Mouse (Mus musculus) frontal cortex, postnatal 25 days (tissue): Measurements from ENCODE around the gene Plxna4.

Source experiments
- DNase-seq, 2 experiments: peaks; one replicate each; pipeline ENCODE4 v3.0.0; 2022; ENCODE audit warnings: low spot score in 2 of 2

Gene Plxna4

DNA sequence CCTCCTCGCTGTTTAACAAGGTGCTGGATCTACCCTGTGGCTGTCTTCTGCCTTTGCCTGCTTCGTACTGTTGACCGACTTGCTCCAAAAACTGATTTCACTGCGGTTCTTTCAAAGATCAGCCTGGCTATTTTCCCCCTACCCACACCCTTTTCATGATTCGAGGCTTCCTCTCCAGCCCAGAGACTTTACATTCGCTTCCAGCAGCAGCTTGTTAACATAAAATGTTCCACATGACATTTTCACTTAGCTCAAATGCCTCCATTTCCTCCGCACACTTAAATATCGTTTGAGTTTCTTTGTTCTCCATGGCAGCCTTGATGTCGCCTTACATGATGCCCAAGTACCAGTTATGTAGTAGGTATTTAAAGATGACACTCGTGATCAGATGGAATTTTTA, 336.3 kb downstream of the Plxna4 start:
- no peak for DNase-seq

DNA sequence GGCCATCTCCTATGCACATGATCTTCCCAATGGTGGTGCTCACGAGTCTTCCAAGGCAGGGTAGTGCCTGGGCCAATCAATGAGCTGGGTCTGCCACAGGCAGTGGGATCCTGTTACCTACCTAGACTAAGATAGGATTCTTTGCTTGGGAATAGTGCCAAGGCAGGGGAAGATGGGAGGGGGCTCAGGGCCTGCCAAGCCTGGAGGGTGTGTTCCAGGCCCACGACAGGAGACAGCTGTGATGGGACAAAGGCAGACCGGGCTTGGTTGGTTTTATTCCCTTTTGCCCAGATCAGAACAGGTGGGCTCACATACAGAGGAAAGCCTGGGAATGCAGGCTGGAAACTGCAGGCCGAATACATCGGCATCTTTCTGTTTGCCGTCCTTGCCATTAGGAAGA, 342.0 kb downstream of the Plxna4 start:
- DNase-seq: no peak

DNA sequence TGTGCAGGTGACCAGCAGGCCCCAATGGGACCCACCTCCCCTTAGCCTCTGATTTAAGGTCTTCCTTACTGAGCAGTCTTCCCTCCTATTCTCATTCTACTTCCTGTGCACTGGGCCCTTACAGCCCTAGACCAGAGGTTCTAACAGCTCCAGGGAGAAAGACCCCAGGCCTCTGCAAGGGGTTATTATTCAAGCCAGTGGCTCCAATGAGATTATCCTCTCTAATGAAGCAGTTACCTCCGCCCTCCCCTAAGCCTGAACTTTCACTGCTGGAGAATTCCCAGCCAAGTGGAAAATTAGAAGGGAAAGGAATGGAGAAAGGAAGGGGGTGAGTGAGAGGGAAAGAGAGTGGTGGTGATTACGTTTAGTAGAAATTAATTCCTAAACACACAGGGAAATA, 345.0 kb downstream of the Plxna4 start:
- no peak for DNase-seq

DNA sequence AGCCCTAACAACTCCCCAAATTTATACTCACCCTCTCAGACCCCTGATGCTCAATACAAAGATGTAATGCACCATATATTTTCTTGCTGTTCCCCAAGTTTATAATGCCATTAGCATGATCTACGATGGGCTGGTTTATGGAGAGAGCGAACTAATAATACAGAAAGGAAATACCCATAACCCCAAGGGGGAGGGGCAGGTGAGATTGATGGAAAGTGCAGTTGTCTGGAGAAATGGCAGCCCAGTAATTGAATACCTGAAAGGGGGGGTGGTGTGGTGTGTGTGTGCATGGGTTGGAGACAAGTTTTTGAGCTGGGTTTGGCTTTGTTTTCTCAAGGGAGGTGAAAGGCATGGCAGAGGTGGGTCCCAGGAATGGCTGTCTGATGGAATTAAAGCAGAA, 356.6 kb downstream of the Plxna4 start:
- DNase-seq: no peak

DNA sequence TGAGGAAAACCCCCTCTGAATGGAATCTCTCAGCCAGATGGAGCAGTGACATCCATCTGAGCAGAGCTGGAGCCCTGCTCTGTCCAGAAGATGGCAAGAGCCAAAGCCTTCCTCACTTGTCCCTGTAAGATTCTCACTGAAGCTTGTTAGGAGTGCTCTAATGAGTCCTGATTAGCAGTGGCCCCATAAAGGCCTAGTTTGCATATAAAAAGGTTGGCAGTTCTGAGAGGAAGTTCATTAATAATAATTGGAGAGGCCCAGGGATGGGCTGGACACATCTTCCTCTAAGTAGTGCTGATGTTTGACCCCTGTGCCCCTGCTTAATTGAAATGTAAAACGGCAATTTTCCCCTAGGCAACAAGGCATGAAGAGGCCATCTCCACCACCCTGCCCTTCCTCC, 361.4 kb downstream of the Plxna4 start:
- DNase-seq: no peak

DNA sequence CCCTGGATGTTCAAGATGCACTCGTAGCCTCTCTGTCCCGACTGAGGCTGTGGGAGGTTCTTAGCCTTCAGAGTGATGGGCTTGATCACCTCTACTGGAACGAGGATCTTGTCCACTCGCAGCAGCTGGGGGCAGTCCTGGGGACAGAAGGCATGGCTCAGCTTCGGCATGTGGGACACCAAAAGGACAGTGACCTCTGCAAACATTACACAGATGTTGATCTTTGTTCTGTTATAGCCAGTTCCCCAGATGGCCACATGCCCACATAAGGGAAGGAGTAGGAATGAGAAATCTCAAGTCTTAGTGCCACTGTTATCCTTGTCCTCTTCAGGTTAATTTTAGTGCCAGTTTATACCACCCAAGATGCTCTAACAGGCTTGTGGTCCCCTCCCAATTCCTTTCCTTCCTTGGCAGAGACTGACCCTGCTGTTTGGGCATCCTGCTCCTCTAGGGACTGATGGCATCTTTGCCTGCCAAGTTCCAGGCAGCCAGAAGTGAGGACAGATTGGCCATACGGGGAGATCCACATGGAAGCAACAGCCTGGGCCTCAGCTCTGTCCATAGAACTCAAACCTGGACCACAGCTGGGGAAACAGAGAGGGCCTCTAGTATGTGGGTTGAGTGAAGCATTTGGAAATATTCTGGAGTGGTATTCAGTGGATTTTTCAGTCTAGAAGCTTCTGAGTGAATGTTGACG, 363.8 kb downstream of the Plxna4 start:
- no peak for DNase-seq

DNA sequence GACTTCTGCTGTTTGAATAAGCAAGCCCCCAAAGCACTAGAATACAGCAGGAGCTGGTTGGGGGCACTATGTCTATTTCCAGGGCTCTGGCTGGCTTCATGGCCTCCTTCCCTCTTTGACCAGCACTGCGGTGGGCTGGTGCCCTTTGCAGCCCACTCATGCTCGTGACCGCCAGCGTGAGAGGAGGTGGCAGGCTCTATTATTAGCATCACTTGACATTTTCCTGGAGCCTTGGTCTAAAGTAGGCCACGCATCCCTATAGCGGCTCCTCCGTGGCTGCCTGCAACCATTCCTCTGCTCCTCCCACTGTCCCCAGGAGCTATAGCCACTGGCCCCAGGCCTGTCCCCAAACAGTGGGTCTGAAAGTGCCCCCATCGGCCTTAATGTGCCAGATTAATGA, 367.2 kb downstream of the Plxna4 start:
- peak in 1 of 2 experiments; percentile 17 for DNase-seq

DNA sequence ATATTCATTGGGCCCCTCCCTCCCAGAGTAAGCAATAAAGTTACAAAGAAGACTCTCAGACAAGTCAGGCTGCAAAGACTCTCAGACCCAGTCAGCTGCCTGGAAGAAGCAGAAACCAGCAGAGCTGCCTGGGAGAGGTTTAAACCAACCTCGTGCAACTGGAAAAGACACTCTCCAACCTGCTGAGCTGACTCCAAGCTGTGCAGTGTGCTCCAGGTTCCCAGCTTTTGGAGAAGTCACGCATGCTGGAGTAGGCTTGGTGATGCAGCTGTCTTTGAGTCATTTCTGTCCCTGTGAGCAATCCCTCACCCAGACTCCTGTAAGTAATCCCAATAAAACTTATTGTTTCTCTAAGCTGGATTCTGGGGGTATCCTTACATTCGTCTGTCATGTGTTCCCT, 369.4 kb downstream of the Plxna4 start:
- DNase-seq: no peak

DNA sequence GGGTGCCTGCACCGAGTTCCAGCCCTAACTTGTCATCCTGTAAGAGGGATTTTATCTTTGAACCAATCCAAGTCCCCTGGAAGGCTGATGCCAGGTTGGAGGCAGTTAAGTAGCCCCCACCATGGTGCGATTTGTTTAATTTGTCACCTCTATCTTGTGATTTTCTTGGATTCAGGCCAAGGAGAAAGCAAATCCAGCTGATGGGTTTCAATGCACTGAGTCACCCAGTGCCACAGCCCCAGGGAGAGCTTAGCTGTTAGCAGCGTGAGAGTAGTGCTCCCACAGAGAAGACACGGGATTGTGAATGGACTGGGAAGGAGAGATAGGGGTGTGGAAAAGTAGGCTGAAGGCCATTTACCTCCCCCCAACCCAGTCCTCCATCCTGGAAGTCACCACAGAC, 375.6 kb downstream of the Plxna4 start:
- no peak for DNase-seq

DNA sequence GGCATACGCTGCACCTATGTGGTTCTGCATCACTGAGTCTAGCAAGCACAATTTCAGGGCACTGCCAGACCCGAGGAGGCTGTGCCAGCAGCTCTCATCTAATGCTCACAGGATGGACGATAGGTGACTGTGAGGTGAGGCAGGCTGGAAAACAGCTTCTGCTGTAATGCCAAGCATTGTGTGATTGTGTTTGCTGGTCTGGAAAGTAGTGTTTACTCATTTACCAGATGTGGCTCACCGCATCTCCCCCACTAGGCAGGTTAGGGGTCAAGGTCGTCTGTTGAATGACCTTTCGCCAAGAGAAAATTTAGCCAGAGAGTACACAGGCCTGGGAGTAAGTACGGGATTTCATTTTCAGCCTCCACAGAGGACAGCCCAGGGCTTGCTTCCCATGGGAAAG, 377.9 kb downstream of the Plxna4 start:
- DNase-seq: no peak

DNA sequence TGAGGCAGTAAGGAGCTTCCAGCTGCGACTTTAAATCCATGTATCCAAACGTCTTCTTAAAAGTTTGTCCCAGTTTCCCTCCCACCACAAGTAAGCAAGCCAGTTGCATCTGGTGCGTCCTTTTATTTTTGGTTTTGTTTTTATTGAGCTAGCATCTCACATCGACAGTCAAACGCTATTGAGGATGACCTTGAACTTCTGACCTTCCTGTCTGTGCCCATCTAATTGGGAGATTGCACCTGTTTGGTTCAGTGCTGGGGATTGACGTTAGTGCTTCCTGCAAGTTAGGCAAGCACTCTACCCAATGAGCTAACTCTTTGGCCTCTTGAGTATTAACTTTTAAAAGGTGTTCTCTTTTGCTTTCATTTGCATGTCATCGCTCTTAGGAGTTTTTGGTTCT, 379.0 kb downstream of the Plxna4 start:
- DNase-seq: no peak

DNA sequence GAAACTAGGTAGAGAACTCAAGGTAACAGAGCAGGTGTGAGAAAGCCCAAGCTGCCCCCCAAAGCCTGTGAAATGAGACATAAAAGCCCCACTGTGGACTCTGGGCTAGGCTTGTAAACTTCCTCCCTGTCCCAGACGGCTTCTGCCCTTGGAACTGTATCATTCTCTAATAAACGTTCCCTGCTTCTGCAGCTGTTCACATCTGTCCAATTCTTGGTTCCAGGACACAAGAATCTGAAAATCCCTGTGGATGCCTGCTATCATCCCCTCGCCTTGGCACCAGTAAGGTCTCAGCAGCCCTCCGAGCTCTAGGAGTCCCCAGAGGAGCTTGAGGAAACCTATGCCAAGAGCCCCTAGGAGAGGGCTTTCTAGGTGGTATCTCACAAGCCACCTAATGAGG, 383.7 kb downstream of the Plxna4 start:
- DNase-seq: no peak

DNA sequence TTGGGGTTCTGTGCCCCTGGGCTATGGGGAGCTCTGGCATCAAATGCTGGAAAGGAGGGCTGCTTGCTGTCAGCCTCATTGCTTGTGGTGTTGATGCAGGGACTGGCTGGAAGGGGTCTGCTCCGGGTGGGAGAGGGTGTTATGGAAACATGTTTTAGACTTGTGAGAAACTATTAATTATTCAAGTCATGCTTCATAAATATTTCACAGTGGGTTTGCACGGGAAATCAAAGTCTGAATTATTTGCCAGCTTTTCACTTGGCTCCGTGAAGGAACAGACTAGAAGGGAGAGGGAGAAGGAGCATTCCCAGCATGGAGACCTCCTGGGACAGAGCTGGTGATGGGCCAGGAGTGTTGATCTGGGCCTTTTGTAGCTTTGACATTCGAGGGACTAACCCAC, 384.6 kb downstream of the Plxna4 start:
- DNase-seq: no peak

DNA sequence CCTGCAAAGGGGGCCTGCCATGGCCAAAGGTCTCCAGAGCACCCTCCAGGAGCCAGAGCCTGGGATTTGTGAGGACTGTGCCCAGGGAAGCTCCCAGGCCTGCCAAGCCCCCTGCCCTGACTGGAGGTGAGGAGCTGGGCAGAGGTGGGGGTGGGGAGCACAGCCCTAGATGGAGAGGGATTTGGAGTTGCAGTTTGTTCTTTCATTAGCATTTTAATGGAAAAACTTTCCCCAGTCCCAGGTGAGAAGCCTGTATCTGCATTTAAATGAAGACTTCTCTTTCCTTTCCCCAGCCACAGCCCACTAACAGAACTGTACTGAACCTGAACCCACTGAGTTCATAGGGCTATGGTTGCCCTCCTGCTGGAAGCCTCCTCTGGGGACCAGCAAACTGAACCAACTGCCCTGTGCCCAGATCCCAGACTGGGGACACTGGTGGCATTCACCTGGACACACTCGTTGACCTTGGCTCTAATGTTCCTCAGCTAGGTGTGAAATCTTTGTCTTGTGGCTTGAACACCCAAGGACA, 385.3 kb downstream of the Plxna4 start:
- no peak for DNase-seq

DNA sequence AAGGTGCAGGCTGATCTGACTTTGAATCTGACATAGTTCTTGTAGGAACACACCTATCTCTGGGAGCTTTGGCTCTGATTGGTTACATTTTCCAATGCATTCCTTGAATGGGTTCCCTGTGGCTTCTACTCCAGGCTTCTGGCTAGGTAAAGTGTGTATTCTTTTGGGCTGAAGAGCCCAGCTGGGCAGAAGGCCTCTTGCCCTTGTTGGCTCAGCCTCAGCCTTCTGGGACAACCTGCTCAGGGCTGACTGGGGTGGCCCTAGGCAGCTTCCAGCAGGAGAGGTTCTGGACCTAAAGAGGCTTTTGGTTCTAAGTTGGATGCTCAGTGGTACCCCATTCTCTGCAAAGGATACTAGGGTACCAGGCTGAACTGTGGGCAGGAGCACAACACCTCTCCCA, 386.5 kb downstream of the Plxna4 start:
- DNase-seq: no peak

DNA sequence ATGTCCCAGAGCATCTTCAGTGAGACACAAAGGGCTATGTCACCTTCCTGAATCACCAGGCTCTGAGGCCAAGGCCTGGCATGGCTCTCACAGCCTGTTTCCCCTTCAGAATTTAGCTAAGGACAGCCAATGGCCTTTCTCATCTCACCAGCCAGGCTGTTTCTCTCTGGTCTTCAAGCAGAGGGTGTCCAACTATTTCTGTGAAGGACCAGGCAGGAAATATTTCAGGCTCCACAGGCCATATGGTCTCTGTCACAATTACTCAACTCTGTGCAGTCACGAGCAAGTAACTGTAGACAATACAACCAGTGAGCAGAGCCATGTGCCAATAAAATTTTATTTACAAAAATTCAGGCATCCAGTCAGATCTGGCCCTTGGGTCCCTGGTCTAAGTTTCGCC, 388.4 kb downstream of the Plxna4 start:
- no peak for DNase-seq

DNA sequence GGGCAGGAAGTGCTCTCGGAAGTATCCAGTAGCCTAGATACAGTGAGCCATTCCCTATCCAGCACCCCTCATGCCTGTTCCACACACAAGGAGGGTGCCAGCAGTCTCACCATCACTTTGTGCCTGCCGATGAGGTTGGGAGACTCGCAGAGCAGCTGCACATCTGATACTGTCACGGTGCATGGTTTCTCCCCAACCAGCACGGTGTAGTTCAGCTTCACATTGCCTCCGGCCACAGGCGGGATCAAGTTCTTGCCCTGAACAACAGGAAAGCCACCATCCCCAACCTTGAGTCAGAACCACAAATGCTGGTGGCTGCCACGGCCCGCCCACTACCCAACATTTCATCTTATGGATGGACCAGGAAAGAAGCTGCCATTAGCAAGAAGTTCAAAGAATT, 391.1 kb downstream of the Plxna4 start:
- no peak for DNase-seq

DNA sequence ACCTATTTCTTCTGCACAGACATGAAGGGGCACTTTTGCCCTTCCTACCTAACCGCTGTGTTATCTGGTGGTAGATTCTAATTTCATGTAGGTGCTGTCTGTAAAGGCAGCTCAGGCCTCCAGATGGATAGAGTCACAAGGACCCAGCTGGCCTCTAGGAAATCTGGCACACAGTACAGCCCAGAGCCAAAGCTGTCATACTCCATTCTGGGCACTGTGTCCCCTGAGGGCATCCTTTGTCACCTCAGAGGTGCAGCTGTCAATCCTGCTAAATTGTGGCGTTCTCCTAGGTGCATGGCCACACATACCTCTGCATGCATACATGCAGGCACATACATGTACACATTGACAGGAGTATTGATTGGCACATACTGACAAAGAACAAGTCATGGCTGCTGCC, 394.9 kb downstream of the Plxna4 start:
- no peak for DNase-seq

DNA sequence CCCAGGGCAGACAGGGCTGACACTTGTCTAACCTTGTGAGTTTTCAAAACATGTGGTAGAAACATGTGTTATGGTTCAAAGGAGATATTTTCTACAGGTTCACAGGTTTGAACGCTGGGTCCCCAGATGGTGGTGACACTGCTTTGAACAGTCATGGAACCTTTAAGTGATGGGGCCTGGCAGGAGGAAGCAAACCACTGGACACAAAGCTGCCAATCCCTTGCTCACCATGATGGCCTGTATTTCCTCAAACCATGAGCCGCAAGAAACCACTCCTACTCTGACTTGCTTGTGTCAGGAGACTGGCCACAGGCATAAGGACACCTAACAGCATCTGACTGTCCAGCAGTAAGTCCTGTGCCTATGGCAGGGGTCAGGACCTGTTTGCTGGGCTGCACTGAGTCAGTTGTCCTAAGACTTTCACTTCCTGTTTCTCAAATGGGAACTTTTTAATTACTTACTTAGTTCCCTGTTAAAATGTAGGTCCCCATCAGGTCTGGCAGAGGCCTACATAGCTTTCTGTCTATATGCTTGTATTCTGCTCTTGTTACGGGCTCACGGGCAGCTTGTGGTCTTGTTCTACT, 403.5 kb downstream of the Plxna4 start:
- no peak for DNase-seq

DNA sequence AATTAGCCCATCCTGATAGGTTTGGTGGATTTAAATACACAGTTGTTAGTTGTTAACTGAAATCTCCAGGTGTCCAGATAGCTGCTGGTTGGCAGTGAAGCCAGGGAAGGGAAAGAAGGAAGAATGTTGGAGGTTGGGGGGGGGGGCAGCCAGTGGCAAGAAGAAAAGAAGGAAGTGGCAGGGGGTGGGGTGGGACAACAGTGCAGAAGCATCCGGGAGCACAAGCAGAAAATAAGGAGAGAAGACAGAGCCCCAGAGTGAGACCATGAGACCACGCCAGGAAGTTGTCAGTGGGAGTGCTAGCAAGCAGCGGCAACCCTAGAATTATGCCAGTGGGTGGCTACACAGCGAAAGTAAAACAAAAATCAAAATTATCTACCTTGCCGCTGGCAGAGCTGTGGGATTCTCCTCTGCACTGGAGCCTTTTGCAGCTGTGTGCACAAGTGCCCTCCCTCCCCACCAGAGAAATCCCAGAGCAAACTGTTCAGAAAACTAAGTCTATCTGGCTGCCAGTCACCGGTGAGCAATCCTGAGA, 404.3 kb downstream of the Plxna4 start:
- no peak for DNase-seq

DNA sequence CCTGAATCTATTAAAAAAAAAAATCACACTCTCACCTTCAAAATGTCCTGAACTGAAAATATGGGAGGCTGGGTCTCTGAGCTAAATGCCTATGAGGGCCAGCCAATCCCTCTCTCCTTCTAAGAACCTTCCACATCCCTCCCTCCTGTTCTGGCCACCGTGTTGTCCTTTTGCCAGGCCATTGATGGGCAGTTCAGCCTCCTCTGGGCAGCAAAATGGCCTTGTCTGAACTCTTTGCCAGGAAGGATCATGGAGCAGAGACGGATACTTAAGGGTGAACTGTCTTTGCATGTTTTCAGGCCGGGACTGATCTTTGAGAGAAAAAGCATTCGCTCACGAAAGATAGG, 408.0 kb downstream of the Plxna4 start:
- no peak for DNase-seq

DNA sequence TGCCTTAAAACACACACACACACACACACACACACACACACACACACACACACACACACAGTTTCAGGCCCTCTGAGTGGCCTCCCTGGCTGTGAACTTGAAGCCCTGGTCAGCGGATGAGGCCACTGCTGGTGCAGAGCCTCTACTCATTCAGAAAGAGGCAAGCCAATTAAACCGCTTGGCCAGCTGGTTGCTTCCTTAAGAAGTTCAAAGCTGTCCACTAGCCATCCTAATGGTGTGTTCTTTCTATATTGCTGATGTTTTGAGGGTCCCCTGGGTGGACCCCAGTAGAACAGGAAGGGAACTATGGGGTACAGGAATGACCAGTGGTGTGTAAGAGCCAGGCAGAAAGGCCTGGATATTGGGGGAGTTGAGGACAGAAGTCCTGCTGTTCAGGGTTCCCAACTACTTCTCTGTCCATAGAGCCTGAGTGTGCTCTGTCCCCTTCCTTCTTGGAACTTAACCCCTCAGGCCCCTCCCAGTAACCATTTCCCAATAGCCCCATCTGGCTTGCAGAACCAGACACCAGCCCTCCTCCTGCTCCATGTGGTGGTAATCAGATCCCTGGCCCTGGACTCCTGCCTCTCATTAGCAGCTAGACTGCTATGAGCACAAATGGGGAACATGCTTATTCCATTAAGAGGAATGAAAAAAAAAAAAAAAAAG, 408.5 kb downstream of the Plxna4 start:
- DNase-seq: no peak

DNA sequence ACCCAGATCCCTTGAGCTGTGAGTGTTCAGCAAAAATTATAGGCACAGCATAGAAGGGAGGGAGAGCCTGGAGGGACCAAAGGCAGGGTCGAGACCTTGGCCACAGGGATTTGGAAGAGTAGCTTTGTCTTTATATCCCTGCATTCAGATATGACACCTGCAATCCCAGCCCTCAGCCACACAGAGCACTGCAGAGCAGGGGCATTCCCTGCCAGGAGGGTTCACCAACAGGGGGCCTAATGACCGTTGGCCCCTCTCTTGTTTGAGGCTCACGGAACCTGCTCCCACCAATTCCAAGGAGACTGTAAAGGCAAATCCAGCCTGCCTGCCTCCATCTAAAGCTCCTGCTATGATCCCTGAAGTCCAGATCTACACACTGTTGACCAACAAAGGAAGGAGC, 410.1 kb downstream of the Plxna4 start:
- no peak for DNase-seq
